Mouse (Mus musculus): ENCODE results near the gene Dcbld2. TPM values are rescaled to one million over a fixed set of nuclear protein-coding genes. Genes with fewer than 3 reads are reported as not detected.

The Dcbld2 gene
- total RNA-seq, 2 experiments from 2014 or later, result 2.0 to 9.2 TPM

Other genes with a start within 250 kb of the Dcbld2 start
- gene St3gal6, start 115.8 kb downstream of the Dcbld2 start, total RNA-seq (2014; fragmentation: Nextera tagmentation), result 40.1 and 61.6 TPM in 2 replicates
- 39.9 and 44.9 TPM in 2 replicates for gene St3gal6, start 115.8 kb downstream of the Dcbld2 start, total RNA-seq (2017)
- not detected in 2 replicates for gene Gm813, start 208.5 kb downstream of the Dcbld2 start, total RNA-seq (2014; fragmentation: Nextera tagmentation)
- not detected in 2 replicates for gene Gm813, start 208.5 kb downstream of the Dcbld2 start, total RNA-seq (2017)
- gene E330017A01Rik, start 230.3 kb downstream of the Dcbld2 start, total RNA-seq (2014; fragmentation: Nextera tagmentation), result not detected in 2 replicates
- not detected in 2 replicates for gene E330017A01Rik, start 230.3 kb downstream of the Dcbld2 start, total RNA-seq (2017)

All from megakaryocyte-erythroid progenitor cell, adult 5-6 weeks (primary cell).